Mouse (Mus musculus): Measurements from ENCODE around the gene Ctdspl. TPM values are rescaled to one million over a fixed set of nuclear protein-coding genes. Genes with fewer than 3 reads are reported as not detected.

The Ctdspl gene
- polyA plus RNA-seq, 1 experiment, result 8.1 TPM

DNA sequence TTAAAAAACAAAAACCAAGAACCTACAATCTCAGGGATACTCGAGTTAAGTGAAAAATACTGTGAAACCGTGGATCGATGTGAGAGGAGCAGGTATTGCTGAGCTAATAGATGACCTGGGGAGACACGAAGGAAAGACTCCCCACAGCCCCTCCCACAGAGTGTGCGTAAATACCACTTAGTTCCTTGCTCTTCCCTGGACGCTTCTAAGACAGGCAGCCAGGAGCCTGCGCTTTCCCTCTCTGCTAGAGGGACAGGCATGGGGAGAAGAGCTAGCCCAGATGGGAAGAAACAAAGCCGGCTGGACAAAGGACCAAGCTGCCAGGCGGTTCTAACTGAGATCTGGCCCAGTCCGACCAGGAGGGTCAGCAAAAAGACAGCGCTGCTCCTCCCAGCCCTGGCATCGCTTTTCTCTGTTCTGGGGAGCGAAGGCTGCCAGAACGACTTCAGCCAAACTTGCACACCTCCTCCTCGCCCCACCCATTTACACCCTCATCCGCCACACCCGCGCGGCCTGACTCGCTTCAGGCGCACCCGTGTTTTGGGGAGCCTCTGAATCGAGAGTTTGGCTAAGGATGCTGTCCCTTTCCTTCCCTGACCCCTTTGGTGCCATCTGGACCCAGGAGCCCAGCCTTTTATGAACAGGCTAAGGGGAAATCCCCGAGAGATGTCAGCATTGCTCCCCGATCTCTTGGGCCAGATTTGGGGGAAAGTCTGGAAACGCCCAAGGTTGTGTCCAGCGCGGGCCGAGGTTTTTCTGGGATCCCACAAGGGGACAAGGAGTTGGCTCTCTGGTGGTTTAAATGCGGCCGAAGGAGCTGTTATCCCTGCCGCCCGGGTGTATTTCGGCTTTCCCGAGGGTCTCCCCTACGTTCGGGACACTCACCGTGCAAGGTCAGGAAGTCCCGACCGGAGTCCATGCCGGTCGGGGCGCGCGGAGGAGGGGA is 166.5 kb downstream of the Ctdspl start:
- H3K36me3 ChIP-seq (ENCODE audit: control insufficient read depth, insufficient read depth, low read length), result no peaks in the 10 kb centered on the region
- TF ChIP-seq CTCF (IDR thresholded peaks at IDR 0.05; ENCODE audit: control insufficient read depth, insufficient read depth, insufficient replicate concordance, low read depth, low read length) (no peak), POLR2A (IDR thresholded peaks at IDR 0.05; ENCODE audit: control insufficient read depth, low read depth, low read length) (no peak)
- H3K4me1 ChIP-seq (ENCODE audit: control insufficient read depth, insufficient read depth, low read length), result peaks cover 14% of the 10 kb centered on the region
- H3K27me3 ChIP-seq (ENCODE audit: control insufficient read depth, insufficient read depth, low read length), result no peaks in the 10 kb centered on the region; the same call in 1 of the 2 replicates
- H3K27ac ChIP-seq (ENCODE audit: control insufficient read depth, insufficient read depth, low read depth, low read length), result no peak overlapping the region
- H3K4me3 ChIP-seq (ENCODE audit: control insufficient read depth, low read depth, low read length), result peak overlapping the region; percentile 61

Other genes starting within 250 kb of the Ctdspl start
- gene Vill, start 126.3 kb downstream of the Ctdspl start, polyA plus RNA-seq (2012; rRNA removed), result 8.7 and 11.4 TPM in 2 replicates
- gene Plcd1, start 167.0 kb downstream of the Ctdspl start, polyA plus RNA-seq (2012; rRNA removed), result 13.4 and 13.9 TPM in 2 replicates
- gene Dlec1, start 176.0 kb downstream of the Ctdspl start, polyA plus RNA-seq (2012; rRNA removed), result 24.9 and 26.2 TPM in 2 replicates
- 1.0 TPM in 2 replicates for gene Acaa1b, start 230.6 kb downstream of the Ctdspl start, polyA plus RNA-seq (2012; rRNA removed)
- gene Gm47289, start 232.7 kb downstream of the Ctdspl start, polyA plus RNA-seq (2012; rRNA removed), result not detected in 2 replicates

All from testis, adult 2 months (tissue).